Mouse (Mus musculus) lung, postnatal 36 days (tissue): ENCODE data around the gene Nxph1.

ENCODE experiments used
- DNase-seq: peaks from one replicate; pipeline ENCODE4 v3.0.0; 2022; ENCODE audit warnings: mixed read lengths

Gene Nxph1

DNA sequence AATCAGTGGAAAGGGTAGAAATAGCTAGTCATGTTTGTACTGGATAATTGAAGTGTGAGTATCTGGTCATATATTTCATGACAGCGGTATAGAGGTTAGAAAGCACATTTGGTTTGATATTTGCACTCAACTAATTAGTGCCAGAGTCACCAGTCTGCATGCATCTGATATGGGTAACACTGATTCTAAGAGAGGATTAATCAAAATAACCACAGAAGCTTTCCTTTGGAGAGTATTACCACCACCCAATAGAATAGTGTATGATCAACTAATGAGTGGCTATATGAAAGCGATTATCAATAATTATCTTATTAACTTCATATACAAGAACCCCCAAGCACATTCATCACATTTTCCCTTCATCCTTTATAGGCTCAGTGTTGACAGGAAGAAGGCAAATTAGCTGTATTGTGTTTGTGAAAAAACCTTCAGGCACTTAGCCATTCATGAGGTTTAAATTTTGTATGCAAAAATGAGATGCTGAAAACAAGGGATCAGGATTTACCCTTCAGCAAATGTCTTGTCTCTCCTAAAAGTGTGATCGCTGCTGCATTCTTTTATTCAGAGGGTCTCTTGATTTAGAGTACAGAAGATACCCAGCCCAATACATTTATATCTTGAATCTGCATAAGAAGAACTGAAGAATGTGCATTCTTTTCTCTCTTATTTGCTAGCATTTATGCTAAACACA lies 185.5 kb downstream of the Nxph1 start:
- no peak for DNase-seq

DNA sequence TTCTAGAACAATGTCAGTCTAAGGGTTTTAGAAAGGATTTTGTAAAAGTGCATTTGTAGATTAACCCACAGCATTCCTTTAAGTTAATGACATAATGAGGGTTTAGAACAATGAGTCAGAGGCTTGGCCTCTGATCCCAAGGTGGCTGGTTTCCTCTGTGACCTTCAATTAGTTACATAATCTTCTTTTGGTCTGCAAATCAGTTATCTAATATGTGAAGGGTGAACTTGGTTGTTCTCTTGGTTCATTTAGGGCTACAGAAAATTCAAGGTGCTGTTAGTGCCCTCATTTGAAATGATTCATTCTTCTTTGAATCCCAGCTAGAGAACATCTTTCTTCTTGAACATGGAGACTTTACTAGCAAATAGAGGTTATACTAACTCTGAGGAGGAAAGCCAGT lies 199.7 kb downstream of the Nxph1 start:
- DNase-seq: no peak

DNA sequence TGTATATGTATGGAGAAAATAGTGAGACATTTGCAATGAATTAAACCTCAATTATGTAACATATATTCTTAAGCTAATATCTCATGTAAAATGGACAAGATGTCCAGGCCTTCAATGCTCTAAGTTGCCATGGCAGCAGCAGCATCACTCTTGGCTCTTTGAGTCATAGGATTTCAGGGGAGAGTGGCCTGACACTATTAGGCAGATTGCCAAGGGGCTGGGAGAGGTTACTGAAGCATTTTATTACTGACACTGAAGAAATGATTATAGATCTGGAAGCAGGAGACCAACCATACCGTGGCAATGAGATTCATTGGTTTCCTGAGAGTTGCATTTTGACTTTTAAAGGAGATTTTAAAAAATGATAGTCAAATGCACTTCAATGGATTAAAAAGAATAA lies 201.6 kb downstream of the Nxph1 start:
- no peak for DNase-seq

DNA sequence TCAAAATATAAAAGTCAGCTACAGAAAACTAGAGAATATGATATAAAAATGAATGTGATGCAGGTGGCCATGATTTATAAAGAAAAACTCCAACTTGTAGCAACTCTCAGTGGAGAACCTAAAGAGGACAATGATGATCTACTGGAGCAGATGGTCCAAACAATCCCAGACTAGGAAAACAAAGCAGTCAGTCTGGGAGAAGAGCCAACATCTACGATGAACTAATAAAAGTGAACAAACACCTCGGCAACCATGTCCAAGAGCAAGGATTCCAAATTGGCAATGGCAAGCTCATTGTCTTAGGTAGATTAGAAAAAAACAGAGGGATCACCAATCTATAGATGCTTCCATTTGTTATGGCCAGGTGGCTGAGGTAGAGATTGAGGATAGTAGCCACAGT lies 211.0 kb downstream of the Nxph1 start:
- no peak for DNase-seq

DNA sequence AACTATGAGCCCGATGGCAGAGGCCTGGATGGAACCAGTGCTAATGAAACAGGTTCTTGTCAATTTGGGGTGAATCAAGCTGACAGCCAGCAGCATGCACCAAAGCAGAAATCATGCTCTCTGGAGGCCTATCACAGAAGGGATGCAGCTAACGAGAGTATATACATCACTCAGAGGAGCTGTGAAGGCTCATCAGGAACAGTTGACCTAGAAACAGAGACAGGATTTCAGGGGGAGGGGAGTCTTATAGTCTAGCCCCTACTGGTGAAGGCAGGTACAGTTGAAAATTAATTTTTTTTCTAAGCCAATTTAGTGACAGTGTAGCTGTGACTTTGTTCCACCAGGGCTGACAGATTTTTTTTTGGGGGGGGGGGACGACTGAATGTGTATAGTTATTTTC lies 234.2 kb downstream of the Nxph1 start:
- no peak for DNase-seq

DNA sequence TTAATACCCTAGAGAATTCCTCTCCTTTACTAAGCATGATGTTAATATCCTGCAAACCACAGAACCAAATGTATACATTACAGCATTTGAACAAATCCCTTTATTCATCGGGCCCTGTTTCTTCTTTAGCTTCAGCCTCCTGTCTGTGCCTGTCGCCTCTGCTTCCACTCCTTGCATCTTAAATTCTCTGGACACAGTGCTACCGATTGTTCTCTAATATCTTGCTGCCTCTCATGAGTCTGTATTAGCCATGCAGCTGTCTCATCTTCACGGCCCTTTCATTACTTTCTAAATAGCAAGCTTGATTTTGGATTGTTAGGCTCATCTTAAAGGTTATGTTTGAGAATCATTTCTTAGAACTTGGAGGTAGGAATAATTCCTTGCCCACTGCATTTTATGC lies 262.5 kb downstream of the Nxph1 start:
- no peak for DNase-seq

DNA sequence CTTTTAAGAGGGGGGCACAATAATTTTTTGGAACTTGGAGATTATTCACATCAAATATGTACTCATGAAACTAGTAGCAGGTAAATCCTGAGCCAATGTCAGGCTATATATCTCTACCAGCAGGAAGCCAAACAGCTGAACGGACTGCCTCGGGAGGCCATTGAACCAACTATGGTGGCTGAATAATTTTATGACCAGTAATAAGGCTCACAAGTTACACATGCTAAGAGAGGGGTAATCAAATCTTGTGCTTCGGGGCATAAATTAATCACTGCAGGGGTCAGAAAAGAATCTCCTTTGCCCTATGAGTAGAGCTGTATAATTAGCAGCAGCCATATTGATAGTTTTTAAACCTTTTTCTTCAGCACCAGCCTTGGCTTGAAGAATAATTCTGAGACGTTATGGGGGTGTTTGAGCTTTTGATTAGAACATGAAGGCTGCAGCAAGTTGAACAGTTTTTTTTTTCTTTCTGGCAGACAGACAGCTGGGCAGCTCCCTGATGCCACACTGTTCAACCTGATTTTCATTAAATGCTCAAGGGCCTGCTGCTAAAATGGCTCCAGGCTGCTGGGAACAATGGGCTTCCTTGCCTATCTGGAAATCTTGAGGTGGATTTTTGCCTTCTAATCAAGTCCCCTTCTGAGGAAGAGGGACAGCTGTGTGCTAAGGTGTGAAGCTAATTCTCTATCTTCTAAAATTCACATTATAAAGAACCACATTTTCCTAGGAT lies 272.7 kb downstream of the Nxph1 start:
- DNase-seq: no peak

DNA sequence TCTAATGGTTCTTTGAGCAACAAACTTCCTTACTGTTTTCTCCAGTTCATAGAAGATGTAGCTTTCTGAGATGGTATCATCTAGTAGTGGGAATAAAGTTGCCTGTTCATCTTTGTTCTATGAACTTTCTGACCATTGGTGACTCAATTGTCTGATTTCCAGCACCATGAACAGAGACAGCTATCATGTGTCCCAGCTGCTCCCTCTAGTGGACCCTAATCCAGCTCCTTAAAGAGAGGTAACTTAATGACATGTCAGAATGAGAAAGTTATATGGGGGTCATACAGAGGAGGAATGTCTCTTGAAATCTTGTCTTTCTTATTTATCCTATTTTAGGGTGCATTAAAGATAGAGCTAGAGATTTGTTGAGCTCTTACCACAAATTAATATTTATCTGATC lies 286.6 kb downstream of the Nxph1 start:
- peak; percentile 3 for DNase-seq

DNA sequence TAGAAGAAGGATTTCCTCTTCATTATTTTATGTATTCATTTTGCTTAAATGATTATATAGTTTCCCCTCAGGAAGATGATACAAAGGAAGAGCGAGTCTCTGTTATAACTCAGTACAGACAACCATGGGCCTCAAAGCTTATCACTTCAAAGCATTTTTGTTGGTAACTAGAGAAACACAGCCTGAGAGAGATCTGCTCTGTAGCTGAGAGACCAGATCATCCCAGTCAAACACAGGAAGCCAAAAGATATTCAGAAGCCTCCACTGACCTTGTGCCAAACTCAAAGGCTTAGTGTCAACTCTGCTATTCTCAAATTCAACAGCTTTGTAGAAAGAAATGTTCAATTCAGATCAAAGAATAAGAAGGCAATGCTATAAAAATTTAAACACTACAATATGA lies 319.8 kb downstream of the Nxph1 start:
- DNase-seq: no peak
